Mouse (Mus musculus) heart, postnatal 10 days (tissue): Measurements from ENCODE around the gene Stxbp6. TPM values are rescaled to one million over a fixed set of nuclear protein-coding genes. Genes with fewer than 3 reads are reported as not detected.
A peak's percentile ranks its signal among the peaks of the same experiment; 100 is the strongest.

ENCODE experiments used
- DNase-seq, 2 experiments: peaks; one replicate each; pipeline ENCODE4 v3.0.0; 2021
- intact Hi-C: fragments of 180-260 bp; cut with DNase I; formaldehyde crosslinking; loops from one replicate; pipeline ENCODE4 v1.15.1; 2025
- total RNA-seq, 2 experiments: library from RNA; stranded (reverse); gene quantifications; 2 replicates each; pipeline ENCODE4 v1.2.3; 2021

Gene Stxbp6
- total RNA-seq, 2 experiments from 2014 or later: 9.6 to 12.9 TPM

- intact Hi-C loops: no loop called here
- DNase-seq: no peak
Measured at GRCm38 (mm10) chr12:45006049-45006448, 68.5 kb downstream of the Stxbp6 start.

DNA sequence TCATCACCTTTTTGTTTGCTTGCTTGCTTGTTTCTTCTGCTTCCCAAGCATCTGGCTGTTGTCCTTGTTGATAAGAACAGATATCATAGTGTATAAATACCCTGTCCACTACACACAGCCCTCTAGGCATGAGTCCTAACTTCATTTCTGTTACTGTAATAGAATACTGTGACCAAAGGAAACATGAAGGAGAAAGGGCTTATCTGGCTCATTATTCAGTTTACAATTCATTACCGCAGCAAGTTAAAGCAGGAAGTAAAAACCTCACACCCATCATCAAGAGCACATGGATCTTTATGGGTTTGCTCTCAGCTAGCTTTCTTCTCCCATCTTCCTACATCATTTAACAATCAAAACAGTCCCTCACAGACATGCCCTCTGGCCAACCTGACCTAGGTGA lies 72.5 kb downstream of the Stxbp6 start:
- intact Hi-C loops: no loop called here
- no peak for DNase-seq

DNA sequence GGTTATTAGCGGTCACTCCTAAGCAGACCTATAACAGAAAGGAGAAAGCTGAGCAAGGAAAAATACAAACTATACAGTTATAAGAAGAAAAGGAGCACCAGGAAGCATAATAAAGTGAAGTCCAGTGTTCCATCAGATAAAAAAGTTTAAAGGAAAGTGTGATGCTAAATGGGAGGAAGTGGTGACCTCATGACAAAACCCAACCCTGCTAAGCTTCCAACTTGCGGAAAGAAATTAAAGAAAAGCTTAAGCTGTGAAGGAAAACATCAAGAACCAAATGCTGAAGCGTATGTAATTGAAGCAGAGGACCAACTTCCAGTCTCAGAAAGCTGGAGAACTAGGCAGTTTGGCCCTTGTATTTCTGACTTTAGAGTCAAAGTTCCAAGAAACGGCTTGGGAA lies 77.1 kb downstream of the Stxbp6 start:
- no peak for DNase-seq
- intact Hi-C loops: no loop called here

DNA sequence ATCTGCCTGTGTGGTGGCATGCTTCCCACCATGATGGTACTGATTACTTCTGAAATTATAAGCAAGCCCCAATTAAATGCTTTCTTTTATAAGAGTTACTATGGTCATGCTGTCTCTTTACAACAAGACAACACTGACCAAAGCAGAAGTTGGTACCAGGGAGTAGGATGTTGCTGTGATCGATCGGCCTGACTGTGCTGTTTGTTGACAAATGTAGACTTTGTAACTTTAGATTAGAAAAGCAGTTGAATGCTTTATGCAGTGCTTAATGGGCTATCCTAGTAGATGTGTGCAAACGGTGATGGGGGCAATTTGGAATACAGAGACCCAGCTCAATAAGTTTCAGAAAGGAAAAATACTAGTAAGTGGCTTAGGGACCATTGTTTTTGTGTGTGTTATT lies 77.6 kb downstream of the Stxbp6 start:
- DNase-seq: no peak
- intact Hi-C loops: no loop called here

DNA sequence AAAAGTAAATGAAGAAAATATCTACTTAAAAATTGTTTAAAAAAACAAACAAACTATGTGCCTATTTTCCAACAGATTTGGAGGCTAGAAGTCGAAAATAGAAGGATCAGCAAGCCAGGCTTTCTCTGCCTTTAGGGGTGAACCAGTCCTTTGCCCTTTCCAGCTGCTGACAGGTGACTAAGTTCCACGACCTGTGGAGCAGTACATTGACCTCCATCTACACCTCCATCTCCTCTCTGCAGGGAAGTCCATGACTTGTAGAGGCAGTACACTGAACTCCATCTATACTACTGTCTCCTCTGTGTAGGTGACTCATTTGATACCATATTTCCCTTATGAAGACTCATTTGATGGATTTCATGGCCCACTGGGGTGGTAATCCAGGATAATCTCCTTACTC lies 78.2 kb downstream of the Stxbp6 start:
- DNase-seq: no peak
- intact Hi-C loops: no loop called here

GRCm38 (mm10) chr12:44993391-44993790 lies 81.1 kb downstream of the Stxbp6 start:
- intact Hi-C loops: no loop called here
- DNase-seq: peak; percentile 51 to 56

GRCm38 (mm10) chr12:44992847-44993246 lies 81.7 kb downstream of the Stxbp6 start:
- intact Hi-C loops: no loop called here
- DNase-seq: no peak

GRCm38 (mm10) chr12:44990379-44990778 lies 84.1 kb downstream of the Stxbp6 start:
- DNase-seq: no peak
- intact Hi-C loops: no loop called here

DNA sequence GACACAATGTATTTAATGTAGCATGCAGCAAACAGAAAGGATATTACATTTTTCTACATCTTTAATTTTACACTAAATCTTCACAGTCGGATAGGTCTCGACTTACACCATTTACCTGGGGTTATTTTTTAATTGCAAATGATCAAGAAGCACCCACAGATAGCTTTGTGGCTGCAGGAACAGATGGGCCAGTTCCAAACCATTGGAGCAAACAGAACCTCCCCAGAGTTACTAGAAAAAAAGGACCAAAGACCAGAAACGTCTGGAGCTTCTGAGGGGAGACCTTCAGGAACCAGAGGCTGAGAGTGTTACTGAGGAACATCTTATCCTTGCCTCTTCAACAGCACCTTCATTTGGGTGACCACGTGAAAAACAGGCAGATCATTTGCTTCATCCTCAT lies 85.5 kb downstream of the Stxbp6 start:
- intact Hi-C loops: no loop called here
- DNase-seq: no peak

DNA sequence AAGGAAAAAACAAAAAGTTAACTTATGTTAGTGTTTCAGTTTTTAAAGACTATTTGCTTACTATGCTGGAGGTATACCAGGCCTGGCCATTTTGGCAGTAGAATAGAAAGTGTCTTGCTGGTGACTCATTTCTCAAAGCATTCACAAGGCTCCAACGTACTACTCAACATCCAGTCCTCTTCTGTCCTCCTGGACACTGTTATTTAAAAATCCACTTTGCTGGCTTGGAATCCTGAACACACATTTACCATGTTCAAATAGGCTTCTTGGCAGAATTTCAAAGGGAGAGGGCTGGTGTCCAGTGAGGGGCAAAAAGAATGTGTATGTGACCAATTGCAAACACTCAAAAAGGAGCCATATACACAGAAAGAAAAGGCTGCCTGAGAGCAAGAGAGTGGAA lies 86.7 kb downstream of the Stxbp6 start:
- intact Hi-C loops: no loop called here
- no peak for DNase-seq

DNA sequence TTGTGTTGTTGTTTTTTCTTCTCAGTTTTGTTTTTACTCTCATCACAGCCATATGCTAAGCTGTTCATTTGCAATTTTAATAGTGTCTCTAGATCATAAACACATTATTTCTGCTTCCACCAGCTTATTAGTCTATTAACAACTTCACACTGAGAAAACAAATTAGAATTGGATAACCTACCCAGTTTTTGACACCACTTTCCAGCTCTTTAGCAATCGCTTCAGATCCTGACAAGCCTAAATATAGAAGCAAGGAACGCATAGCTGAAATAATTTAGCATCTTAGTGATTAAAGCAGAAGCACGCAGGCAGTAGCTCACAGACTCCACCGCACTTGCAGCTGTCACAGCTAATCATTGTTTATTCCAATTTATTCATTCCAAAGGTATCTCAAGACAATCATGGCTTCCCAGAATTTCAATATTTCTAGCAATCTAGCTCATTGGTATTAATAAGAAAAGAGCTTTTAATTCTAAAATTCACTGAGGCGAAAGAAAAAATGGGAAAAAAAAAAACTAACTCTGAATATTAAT lies 95.1 kb downstream of the Stxbp6 start:
- intact Hi-C loops: no loop called here
- DNase-seq: no peak

DNA sequence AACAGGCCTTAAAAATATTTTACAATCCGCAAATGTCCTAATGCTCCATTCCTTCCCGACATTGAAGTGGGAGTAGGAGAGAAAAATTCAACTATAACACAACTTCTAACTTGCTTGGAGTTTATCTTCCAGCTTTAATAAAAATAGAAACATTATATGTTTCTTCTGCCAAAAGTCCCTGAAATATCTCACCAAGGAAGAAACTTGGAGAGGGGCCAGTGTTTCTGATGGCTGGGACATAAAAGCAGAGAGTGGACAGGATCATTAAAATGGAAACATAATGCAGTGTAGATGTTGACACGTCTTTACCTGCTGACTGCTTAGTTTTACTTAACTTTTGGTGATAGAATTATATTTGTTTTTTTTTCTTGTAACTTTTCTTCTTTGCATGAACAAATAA lies 99.2 kb downstream of the Stxbp6 start:
- intact Hi-C loops: no loop called here
- DNase-seq: peak; percentile 50 to 53

DNA sequence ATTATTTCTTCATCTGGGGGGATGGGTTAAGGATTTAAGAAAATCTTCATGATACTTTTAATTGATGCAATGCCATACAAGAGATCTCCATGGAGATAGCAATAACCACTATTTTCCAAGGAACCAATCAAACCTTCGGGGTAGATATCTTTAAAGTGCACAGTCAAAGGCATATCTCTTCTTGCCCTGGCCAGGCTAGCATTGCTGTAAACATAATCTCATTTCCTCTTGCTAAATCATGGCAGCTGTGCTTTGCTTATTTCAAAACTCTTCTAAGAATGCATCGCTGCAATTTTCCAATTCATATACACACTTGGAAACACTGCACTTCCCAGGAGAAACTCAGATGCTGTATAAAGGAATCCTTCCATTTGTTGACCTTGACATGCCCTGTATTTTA lies 103.0 kb downstream of the Stxbp6 start:
- no peak for DNase-seq

DNA sequence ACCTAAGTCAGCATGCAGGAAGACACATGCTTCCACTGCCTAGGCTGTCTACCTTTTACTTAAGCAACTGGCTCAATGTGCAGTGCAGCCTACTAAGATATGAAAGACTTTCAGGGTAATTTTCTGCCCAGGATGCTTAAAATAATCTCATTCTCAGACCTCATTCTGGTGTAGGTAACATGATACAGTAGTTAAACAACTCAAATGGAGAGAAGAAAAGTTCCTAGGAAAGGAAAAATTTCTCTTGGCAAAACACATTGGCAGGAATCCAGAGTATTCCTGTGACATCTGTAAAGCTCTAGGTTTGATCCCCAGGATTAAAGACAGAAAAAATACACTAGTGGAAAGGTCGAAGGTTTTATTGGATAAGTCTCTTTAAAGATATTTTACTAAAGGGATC lies 107.1 kb downstream of the Stxbp6 start:
- intact Hi-C loops: no loop called here
- no peak for DNase-seq

More for the DNA sequence above, 103.0 kb downstream of the Stxbp6 start:
- intact Hi-C loops: no loop called here

GRCm38 (mm10) chr12:44957474-44957873 lies 117.0 kb downstream of the Stxbp6 start:
- DNase-seq: no peak
- intact Hi-C loops: no loop called here

DNA sequence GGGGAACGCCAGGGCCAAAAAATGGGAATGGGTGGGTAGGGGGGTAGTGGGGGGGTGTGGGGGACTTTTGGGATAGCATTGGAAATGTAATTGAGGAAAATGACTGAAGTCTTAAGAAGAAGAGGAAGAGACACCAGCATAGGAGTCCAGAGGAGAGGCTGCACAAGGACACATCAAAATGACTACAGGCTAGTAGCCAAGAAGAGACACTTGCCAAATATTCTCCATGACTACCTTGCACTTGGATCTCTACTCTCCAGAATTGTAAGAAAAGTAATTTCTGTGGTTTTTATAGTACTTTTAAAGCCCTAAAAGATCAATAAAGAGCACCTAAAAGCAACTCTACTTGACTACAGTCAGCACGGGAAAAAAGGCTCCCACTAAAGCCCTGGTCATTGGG lies 121.4 kb downstream of the Stxbp6 start:
- DNase-seq: peak in 1 of 2 experiments; percentile 36
- intact Hi-C loops: no loop called here

DNA sequence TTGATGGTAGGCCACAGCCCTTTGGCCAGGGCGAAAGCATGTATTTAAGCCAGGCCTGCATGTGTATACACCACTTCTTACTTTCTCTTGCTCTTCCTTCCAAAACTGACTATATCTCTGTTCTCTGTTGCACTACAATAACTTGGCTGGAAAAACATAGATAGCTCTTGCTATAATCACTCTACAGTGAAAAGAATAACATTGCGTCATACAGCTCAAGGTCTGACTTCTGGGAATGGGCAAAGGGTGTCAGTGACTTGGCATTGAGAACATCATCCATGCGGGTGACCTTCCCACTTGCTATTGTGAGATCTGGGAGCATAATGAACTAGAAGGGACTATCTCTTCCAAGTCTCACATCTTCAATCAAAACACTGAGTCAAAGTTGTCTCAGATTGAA lies 122.4 kb downstream of the Stxbp6 start:
- intact Hi-C loops: no loop called here
- DNase-seq: no peak

GRCm38 (mm10) chr12:44950559-44950958 lies 124.0 kb downstream of the Stxbp6 start:
- no peak for DNase-seq
- intact Hi-C loops: no loop called here

DNA sequence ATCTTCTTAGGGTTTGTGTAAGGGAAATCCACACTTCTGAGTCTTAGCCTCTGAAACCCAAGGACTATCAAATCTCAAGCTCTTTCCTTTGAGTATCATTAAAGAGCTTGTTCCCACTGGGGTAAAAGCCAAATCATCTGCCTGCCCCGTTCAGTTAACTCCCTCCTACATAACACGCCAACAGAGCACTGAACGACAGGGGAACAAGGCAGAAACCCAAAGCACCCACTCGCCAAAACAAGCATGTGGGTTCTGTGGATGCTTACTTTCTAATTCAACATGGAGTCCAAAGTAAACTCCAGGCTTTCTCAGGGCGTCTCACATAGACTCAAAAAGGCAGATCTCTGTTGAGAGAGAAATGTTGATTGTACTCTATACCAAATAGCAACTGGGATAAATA lies 126.7 kb downstream of the Stxbp6 start:
- intact Hi-C loops: loop anchor here (5.0 kb wide), 1 partner anchor 124 kb away; the partner anchor contains the start of gene Stxbp6
- DNase-seq: no peak

GRCm38 (mm10) chr12:44940325-44940724 lies 134.2 kb downstream of the Stxbp6 start:
- intact Hi-C loops: no loop called here
- no peak for DNase-seq

DNA sequence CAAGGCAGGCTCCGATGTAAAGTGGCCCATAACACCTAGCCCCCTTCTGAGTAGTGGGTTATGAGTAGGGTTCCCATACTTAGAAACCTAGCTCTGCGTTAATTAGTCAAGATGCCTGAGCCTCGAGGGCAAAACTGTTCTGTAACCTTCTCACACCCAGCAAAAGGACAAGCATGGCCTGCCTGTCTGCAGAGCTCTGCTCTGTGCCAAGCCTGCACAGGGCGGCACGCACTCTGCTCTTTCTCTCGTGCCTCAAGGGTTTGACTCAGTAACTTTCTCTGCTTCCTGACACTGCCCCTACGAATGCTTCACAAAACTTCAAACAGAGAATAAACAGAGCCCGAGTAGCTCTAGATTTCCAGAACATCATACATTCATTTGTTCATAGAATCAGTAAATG lies 135.4 kb downstream of the Stxbp6 start:
- no peak for DNase-seq
- intact Hi-C loops: no loop called here

DNA sequence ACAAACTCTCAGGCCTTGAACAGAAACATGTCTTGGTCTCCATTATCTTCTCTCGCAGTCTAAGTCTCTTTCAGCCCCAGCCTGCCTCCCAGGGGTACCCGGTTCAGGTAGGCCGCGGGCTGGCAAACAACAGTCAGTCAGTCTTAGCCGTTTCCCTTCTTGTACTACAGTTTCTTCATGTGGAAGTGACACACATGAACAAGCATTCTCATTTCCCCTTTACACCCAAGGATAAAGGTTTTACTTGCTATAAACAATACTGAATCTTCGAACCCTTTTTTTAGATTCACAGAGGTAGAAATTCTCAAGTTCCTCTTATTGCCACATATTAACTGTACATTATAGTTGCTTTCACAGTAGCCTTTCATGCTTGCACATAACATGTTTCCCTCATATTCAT lies 141.6 kb downstream of the Stxbp6 start:
- intact Hi-C loops: no loop called here
- DNase-seq: no peak

- no peak for DNase-seq
- intact Hi-C loops: loop anchor here (2.0 kb wide), 1 partner anchor 81 kb away; no protein-coding TSS in a partner anchor
Measured at GRCm38 (mm10) chr12:44931716-44932115, 142.8 kb downstream of the Stxbp6 start.
